Mouse (Mus musculus) splenic B cell, adult 2 months (primary cell): ENCODE data around the gene Lypd6.

Experiments used
- DNase-seq: peaks from one replicate; pipeline ENCODE4 v3.0.0-alpha.2; 2011; ENCODE audit warnings: low read depth, low spot score
- H3K27me3 ChIP-seq: 2 replicates; pipeline ENCODE4 v1.6.1; 2012; ENCODE audit warnings: mild to moderate bottlenecking, low read length, moderate library complexity, mixed read lengths; ENCODE audit not compliant: control insufficient read depth, poor library complexity, insufficient read depth, severe bottlenecking
- H3K36me3 ChIP-seq: 2 replicates; pipeline ENCODE4 v1.6.1; 2012; ENCODE audit warnings: mild to moderate bottlenecking, low read length, moderate library complexity, mixed read lengths; ENCODE audit not compliant: control insufficient read depth, poor library complexity, insufficient read depth, severe bottlenecking

The Lypd6 gene

DNA sequence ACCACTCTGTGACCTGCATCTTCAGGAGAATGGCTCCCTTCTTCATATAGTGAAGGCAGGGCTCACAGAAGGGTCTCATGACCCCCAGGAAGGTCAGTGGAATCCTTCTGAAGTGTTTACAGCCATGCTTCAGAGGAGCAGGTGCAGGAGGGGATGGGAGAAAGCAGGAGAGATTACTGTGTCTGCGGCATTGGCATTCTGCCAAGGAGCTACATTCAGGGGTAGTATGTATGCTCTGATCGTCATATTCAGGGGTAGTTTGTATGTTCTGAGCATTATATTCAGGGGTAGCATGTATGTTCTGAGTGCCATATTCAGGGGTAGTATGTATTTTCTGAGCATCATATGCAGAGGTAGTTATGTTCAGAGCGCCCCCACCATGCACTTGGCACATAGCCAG is 30.1 kb downstream of the Lypd6 start:
- Histone ChIP-seq H3K27me3 (no peaks in the 10 kb centered on the region), H3K36me3 (no peaks in the 10 kb centered on the region)
- no peak for DNase-seq

DNA sequence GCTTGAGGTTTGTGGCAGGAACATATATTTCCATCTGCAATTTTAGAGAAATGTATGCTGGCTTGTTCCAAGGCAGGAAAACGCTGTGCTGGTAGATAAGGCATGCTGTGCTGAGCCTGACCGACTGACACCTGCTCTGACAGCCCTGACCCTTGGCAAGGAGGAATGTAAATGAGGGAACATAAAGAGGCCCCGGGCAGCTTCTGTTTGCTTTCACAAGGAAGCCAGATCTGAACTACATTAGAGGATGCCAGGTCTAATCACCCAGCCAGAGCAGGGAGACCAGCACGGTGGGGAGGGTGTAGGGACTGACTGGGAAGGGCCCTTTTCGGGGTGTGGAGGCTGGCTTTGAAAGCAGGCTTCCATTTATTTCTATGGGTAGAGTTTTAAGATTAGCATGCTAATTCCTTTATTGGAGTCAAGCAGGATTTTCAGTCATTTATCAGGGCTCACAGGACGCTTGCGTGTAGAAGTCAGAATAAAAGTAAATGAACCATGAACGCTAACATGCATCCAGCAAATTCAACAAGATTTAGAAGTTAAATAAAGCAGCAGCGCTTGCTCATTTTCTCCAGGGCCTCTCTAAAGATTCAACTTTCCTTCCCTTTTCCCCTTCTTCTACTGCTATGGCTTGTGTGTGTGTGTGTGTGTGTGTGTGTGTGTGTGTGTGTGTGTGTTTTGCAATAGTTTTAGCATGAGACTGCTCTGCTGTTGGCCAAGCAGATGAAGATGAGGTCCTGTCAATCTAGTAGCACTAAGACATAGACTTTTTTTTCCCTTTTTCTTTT is 34.3 kb downstream of the Lypd6 start:
- no peaks in the 10 kb centered on the region for H3K36me3 ChIP-seq
- no peak for DNase-seq
- H3K27me3 ChIP-seq = no peaks in the 10 kb centered on the region; the same call in 1 of the 2 replicates

DNA sequence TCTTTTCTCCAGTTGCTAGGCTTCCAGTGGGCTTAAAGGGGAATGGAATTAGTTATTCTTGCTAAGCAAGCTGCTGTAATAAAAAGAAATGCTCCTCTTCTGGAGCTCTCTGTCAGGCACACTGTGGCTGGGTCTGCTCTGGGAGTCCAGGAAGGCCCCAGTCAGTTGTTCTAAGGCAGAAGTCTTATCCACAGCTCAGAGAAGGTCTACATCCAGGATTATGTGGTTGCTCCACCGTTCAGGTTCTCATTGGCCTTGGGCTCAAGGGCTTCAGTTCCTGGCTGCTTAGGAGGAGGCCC is 34.9 kb downstream of the Lypd6 start:
- no peaks in the 10 kb centered on the region for H3K36me3 ChIP-seq
- no peak for DNase-seq
- no peaks in the 10 kb centered on the region; the same call in 1 of the 2 replicates for H3K27me3 ChIP-seq

DNA sequence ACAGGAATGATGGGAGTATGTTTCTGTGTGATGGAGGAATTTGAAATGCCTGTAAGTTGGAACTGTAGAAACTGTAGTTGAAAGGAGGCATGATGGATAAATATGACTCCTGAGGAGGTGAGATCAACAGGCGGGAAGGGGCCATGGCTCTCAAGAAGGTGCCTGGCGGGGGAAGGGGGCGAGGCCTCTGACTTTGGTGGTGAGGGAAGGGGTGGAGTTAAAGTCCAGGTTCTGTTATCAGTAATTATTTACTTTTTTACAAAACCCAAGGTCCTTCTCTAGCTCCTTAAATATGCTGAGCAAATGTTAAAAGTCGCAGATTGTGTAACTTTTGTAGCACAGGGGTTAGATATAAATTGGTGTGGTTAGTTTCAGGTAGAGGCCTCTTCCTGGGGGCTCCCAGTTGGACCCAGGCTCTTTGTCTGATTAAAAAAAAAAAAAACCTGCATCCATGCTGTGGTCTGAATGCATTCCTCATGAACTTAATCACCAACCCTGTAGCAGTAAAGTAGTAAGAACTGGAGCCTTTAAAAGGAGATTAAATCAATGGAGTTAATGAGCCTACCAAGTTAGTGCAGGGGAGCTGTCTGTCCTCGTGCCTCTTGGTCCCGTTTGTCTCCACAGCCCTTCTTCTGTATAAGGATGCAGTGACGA is 37.7 kb downstream of the Lypd6 start:
- Histone ChIP-seq H3K27me3 (no peaks in the 10 kb centered on the region; the same call in 1 of the 2 replicates), H3K36me3 (no peaks in the 10 kb centered on the region)
- DNase-seq = no peak

DNA sequence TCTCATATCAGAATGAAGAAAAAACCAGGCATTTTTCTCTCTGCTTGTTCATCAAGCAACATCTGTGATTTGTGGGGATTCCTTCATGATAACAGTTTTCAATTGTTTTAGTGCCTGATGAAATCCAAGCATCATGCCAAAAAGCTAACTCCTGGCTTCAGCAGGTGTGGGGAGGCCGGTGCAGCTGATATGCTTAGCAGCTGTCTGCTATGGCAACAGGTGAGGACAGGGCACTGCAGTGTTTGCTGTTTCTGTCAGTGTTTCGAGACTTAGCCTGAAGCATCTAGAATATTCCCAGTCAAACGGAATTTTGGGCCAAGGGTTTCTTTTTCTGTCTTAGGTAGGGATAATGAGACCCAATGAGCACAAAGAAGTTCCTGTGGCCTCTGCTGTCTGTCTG is 39.4 kb downstream of the Lypd6 start:
- Histone ChIP-seq H3K27me3 (no peaks in the 10 kb centered on the region; the same call in 1 of the 2 replicates), H3K36me3 (no peaks in the 10 kb centered on the region)
- no peak for DNase-seq

DNA sequence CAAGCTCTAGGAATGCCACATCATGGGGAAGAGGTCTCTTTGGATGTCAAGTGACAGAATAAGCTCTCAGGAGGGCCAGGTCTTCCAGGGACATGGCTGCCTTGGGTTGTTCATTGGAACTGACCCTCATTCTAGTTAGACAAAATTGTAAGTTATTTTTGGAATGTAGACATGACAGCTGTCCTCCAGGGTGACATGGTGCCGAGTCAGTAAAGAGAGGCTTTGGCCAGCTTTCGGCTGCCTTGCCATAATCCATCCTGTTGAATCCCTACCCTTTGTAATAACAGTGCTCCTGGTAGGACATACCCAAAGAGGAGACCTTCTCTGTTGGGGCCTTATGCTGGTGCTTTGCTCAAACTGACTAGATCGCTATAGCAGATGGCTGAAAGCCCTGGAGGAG is 39.8 kb downstream of the Lypd6 start:
- DNase-seq = no peak
- Histone ChIP-seq H3K27me3 (no peaks in the 10 kb centered on the region; the same call in 1 of the 2 replicates), H3K36me3 (no peaks in the 10 kb centered on the region)

DNA sequence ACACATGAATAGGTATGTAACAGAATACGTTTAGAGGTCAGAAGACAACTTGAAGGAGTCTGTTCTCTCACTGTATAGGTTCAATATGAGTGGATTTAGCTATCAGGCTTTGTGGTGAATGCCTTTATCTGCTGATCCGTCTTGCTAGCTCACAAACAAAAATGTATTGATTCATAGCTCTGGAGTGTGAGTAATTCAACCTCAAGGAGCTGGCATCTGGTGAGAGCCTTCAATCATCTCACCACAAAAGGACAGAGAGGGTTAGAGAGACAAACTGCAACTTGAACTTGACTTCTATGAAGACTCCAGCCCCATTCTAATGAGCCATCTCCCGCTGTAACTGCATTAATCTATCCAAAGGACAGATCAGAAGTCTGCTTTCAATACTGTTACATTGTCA is 40.6 kb downstream of the Lypd6 start:
- no peaks in the 10 kb centered on the region for H3K36me3 ChIP-seq
- no peak for DNase-seq
- H3K27me3 ChIP-seq = no peaks in the 10 kb centered on the region; the same call in 1 of the 2 replicates

DNA sequence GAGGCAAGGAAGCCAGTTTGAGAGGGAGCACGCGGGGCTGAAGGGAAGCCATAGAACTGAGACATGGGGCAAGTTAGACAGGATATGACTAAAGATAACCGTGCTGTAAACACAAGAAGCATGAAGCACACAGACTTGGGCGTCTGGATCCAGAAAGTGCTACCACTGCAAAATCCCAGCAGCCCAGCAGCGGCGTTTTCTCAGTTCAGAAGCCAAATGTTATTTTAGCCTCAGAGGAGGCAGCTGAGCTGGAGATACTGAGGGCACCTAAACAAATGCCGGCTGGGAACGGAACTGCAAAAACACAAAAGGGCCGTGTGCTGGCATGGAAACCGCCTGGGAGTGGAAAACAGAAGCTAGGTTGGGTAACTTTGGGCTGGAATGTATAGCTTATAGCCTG is 43.9 kb downstream of the Lypd6 start:
- no peaks in the 10 kb centered on the region for H3K36me3 ChIP-seq
- no peak for DNase-seq
- H3K27me3 ChIP-seq = no peaks in the 10 kb centered on the region; the same call in 1 of the 2 replicates

DNA sequence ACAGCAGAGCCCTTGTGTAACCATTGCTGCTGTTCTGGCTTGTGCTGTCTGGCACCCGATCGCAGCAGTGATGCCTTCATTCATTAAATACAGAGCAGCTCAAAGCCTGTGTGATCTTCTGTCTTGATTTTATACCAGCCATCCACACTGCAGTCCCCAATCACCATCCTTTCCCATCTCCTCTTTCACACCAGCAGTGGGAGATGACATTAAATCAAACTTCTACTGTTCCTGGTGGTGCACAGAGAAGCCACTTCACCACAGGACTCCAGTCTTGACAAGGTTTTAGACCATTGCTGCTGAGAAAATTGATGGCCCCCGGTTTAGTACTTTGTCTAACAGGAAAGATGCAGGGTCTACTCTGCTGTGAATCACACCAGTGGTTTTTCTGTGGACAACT is 44.9 kb downstream of the Lypd6 start:
- Histone ChIP-seq H3K27me3 (no peaks in the 10 kb centered on the region), H3K36me3 (no peaks in the 10 kb centered on the region)
- DNase-seq = no peak

DNA sequence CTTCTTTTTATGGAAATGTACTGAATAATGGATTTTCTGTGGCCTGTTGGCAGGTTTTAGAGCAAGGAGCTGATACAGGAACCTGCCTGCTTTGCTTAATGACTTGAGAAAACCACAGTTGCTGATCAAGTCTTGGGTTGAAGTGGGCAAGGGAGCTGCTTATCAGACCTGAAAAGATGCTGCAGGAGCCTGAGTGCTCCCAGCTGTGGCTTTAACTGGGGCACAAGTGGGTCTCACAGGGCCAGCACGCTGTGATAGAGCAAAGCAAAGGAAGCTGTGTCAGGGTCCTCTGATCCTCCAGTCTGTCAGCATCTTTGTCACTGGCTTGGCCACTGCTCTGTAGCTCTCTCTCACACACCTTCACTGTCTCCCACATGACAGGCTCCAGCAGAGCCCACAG is 45.4 kb downstream of the Lypd6 start:
- no peak for DNase-seq
- no peaks in the 10 kb centered on the region for H3K27me3 ChIP-seq

DNA sequence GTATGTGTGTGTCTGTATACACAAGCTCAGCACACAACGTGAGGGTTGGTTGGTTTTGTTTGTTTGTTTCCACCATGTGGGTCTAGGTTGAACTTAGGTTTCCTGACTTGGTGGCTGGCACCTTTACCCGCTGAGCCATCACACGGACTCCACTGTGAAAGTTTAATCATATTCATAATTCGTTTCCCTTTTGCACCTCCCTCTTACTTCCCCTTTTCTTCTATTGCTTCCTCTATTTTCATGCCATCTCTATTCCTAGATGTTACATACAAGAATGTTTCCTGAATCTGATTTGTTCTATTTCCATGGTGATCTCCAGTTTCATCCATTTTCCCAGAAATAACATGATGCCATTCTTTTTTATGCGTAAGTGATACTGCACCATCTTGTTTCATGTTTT is 46.2 kb downstream of the Lypd6 start:
- H3K27me3 ChIP-seq = no peaks in the 10 kb centered on the region
- DNase-seq = no peak
- no peaks in the 10 kb centered on the region for H3K36me3 ChIP-seq

More for the DNA sequence above, 45.4 kb downstream of the Lypd6 start:
- H3K36me3 ChIP-seq = no peaks in the 10 kb centered on the region

DNA sequence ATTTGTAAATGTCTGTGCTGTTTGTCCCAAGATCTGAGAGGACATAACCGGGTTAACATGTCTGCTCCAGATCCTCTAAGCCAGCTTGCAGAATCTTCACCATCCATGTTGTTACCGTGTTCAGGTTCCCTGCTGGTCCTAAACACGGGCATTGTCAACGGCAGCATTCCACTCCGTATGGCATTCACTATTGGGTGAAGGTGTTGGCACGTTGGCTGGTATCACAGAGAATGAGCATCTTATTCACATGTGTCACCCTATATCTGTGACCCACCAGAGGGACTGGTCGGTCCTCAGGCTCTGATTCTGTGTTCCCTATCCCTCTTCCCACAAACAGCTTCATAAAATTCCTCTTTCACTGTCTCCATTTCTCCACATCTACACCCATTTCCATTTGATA is 52.9 kb downstream of the Lypd6 start:
- Histone ChIP-seq H3K27me3 (no peaks in the 10 kb centered on the region), H3K36me3 (no peaks in the 10 kb centered on the region)
- DNase-seq = no peak

DNA sequence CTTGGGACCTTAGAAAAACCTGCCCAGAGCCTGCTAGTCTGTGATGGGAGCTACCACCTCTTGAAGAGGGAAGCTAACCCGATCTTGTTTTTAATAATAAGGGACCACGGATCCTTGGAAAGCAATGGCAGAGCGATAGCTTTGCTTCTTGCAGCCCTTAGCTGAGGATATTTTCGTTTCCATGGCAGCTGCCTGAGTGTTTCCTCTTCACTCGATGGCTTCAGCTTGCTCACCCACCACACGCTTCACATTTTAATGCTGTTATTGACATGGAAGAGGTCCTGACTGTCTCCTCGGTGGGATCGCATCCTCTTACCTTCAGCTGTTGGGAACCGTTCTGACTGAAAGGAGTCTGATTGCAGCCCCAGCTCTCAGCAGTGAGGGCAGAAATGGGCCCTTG is 54.6 kb downstream of the Lypd6 start:
- H3K36me3 ChIP-seq = no peaks in the 10 kb centered on the region
- DNase-seq = no peak
- H3K27me3 ChIP-seq = no peaks in the 10 kb centered on the region

DNA sequence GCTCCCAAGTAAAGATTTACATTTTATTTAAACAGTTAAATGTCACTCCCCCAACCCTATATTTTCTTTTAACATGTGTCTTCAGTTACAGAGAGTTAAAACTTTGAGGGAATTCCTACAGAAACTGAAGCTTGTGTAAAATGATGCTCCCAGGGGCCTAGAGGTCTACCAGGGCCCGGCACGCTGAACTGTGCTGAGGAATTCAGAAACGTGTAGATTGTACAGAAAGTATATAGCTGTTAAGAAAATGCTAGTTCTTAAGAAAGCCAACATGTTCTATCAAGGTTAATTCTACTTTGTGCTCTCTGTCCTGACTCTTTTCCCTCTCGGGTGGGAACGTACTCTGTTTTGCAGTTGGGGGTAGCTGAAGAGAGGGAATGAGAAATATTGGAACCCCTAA is 57.1 kb downstream of the Lypd6 start:
- no peak for DNase-seq
- no peaks in the 10 kb centered on the region for H3K36me3 ChIP-seq
- no peaks in the 10 kb centered on the region for H3K27me3 ChIP-seq

DNA sequence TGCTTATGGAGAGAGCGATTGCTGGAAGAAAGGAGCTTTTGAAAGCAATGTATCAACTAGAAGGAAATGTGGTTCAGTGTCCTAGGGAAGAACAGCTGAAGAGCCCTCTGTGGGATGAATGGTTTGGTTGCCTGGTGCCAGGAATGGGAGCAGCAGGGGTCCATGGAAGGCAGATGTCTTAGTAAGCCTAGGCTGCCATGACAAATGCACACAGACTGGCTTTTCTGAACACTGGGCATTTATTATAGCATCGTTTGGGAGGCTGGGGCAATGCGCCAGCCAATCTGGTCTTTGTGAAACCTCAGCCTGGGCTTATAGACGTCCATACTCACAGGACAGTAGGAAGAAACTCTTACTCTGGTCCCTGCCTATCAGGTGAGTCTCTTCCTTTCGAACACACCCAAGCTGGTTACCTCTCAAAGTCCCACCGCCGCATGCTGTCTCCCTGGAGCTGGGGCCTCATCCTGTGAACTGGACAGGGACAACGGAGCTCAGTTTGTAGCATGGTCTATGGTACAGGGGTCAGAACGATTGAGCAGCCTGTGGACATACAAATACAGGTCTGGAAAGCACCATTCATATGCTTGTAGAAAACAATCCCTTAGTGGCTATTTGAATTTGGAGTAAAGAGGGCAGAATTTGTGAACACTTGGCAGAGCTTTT is 61.4 kb downstream of the Lypd6 start:
- Histone ChIP-seq H3K27me3 (no peaks in the 10 kb centered on the region), H3K36me3 (no peaks in the 10 kb centered on the region)
- DNase-seq = no peak
